Mouse (Mus musculus) MEL-GATA-1-ER (cell line): Measurements from ENCODE around the gene Gltp.

Source experiments
- DNase-seq: peaks from one replicate; pipeline ENCODE4 v3.0.0-alpha.2; 2012; ENCODE audit warnings: low read depth; ENCODE audit errors: extremely low read depth

Gene Gltp

DNA sequence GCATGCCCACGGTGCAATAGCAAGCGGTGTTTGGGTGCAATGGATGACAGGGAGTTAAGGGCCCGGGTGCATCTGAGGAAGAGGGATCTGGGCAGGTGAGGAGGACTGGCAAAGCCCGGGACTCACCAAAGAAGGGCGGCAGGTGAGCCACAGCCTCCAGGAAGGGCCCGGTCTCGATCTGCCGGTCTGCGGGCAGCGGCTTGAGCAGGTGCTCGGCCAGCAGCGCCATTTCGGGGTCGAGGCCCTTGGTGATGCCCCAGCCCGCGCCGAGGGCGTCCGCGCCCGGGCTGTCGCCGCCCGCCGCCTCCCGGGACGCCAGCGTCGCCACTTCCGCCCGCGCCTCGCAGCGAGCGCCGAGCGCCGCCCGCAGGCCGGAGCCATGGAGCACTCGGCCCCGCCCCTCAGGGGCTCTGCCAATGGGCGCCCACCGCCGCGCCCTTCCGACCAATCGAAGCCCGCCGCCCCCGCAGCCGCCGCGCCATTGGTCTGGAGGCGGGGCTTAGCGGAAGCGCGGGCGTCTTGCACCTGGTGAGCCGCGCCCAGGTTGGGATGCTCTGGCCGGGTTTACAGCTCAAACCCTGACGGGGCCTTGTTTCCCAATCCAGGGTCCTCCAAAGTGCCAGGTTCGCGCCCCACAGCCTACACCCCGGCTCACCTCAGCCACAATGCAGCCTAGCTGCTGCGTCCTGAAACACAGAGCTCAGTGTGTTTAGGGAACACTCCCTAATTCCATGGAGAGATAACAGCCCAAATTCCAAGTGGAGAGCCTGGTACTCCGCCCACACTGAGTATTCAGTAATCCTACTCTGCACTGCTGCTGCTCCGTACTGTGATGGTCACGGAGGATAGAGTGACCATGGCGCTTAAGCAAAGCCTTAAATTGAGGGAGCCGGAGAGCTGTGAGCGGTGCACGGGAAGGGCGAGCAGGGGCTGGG is at the start of gene Gltp:
TSS of gene Gltp (minus strand) at position 352 of the 935 bp plus-strand sequence.
- DNase-seq, result no peak

GRCm38 (mm10) chr5:114738707-114739241 is 48.0 kb upstream of the Gltp start:
- no peak for DNase-seq

GRCm38 (mm10) chr5:114737090-114737887 is 46.5 kb upstream of the Gltp start:
- DNase-seq, result no peak

DNA sequence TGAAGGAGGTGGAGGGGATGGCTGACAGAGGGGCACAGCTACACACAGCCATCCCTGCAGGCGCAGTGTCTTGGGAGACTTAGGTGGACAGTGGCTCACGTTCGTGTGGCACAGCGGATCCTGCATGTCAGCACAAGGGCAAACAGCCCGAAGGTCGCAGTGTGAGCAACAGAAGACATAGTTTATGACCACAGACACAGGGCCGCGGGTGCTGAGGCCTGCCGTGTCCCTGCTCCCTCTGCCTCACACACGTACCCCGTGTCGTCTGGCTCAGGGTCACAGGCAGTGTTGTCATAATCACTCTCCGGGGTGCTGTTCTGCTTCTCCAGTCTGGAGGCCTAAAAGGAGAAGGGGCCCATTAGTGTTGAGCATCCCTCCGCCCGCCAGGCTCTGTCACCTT is 42.8 kb upstream of the Gltp start:
- DNase-seq, result no peak

GRCm38 (mm10) chr5:114731969-114732368 is 41.2 kb upstream of the Gltp start:
- no peak for DNase-seq

DNA sequence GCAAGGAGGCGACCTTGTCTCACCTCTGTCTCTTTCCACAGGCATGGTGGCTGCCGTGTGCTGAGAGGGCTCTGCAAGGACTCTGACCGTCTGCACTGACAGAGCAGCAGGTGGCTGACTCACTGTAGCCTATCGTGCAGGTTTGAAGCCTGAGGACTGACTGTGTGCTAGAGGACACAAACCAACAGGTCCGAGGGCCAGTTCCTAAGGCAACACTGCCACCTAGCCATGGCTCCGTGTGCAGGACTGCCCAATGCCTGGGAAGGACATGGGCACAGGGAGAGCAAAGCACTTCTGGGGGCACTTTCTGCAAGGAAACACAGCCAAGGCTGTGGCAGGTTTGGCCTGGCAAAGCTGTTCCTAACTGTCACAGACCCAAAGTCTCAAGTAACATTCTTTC is 40.7 kb upstream of the Gltp start:
- DNase-seq, result no peak

DNA sequence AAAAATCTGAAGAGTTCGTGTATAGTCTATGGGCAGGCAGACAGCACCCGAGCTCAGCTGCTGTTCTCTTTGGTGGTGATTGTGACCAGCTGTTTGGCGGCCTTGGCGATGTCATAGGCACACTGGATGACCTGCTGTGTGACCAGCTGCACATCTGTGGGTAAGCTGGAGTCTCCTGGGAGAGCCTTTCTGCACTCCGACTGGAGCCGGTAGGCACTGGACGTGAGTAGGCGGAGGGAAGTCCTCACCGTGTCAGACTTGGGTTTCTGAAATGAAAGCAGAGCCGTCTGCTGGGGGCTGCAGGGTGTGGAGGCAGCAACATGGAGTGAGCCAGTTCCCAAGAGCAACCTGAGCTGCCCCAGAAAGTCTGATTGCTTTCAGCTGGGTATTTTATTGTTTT is 39.3 kb upstream of the Gltp start:
- no peak for DNase-seq

- no peak for DNase-seq
Observed at GRCm38 (mm10) chr5:114728160-114728559, 37.4 kb upstream of the Gltp start.

DNA sequence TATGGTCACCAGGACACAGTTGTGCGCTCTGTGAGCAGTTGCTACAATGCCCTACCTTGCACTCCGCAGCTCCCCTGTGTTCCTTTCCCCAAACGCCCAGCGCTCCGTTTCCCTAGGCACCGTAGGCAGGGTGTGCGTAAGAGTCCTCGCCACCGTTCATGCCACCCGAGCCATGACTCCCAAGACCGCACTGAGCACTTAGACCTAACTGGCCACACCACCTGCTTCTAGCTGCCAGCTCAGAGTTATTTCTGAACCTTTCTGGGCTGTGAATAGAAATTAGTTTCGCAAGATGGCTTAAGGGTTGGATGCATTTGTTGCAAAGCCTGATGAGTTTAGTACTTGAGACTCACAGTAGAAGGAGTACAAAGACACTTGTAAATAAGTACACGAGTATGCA is 32.1 kb upstream of the Gltp start:
- DNase-seq, result no peak

DNA sequence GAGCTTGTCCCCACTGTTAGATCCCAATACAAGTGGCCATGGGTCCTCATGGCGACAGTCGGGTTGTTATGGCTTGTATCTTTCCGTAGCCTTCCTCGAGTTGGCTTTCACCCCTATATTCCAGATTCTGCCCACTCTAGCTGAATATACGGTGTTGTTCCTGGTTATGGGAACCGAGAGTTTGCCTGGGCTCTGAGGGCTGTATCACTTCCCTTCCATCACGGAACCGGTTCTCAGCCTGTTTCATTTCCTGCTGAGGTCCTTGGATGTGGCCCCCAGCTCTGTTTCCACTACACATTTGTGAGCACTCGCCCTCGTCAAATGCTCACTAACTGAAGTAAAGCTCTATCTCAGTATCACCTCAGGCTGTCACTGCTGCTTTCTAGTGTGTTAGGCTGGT is 31.2 kb upstream of the Gltp start:
- DNase-seq, result no peak

- no peak for DNase-seq
Observed at GRCm38 (mm10) chr5:114720784-114721183, 30.0 kb upstream of the Gltp start.

GRCm38 (mm10) chr5:114719928-114720270 is 29.1 kb upstream of the Gltp start:
- DNase-seq, result no peak

DNA sequence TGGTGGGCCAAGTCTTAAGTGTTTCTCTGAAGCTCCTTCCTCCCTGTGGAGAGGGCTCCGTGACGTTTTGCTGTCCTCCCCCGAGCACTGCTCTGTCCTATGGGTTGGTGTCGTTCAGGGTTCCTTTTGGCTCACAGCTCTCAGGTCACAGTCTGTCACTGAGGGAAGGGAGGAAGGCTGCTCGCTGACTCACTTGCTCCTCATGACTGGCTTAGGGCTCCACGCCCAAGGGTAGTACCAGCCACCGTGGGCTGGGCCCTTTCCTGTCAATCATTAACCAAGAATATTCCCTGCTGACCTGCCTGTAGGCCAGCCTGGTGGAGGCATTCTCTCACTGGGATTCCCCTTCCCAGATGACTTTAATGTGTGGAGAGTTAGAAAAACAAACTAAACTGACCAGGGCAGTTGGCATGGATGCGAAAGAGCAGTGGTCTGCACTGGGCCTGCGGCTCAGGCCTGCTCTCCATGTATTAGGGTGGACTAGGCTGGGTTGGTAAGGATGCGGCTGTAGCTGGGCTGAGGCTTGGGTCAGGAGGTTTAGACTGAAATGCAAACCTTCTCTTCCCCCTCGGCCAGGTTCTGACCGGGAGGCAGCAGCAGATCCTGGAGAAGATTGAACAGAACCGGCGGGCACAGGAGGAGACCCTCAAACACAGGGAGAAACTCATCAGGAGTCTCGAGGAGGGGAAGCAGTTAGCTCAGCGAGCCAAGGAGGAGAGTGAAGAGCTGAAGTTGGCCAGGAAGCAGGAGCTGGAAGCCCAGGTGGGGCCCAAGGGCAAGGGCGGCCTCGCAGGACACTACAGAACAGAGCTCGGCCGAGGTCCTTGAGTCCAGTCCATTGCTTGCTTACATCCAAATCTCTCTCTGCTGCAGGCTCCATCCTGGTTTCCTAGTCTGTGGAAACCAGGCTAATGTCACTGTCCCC is 28.5 kb upstream of the Gltp start:
- no peak for DNase-seq

DNA sequence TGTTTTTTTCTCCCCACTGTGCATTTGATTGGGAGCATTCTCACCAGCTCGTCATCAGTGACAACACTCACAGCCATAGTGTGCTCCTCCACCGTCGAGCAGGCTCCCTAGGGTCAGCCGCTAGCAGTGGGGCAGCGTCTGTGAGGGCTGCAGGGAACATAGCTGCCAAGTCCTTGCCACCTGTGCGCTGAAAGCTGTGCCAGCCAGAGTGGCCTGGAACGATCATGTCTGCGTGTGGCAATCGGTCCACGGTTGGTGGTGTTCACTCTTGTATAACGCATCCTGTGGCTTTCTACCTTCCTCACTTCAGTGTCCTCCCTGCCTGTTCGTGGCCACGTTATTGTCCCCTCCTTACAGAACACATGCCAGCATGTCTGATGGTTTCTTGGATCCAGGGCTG is 27.7 kb upstream of the Gltp start:
- no peak for DNase-seq

- no peak for DNase-seq
Observed at GRCm38 (mm10) chr5:114717937-114718336, 27.2 kb upstream of the Gltp start.

GRCm38 (mm10) chr5:114717292-114717691 is 26.5 kb upstream of the Gltp start:
- no peak for DNase-seq

GRCm38 (mm10) chr5:114714551-114714950 is 23.8 kb upstream of the Gltp start:
- no peak for DNase-seq

DNA sequence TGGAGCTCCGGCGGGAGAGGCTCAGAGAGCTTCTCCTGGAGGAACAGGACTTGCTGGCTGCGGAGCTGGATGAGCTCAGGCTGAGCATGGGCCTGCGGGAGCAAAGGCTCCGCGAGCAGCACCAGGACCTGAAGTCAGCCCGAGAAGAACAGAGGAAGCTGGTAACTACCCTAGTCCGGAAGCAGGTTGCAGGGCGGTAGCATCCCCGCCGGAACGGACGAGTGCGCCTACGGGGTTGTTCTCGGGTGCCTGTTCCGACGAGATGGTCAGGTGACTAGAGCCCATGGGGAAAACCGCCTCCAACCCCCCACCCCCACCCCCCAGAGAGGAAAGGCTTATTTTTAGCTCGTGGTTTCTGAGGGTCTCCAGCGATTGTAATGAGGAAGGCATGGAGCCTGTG is 18.6 kb upstream of the Gltp start:
- no peak for DNase-seq

- DNase-seq, result no peak
Observed at GRCm38 (mm10) chr5:114708491-114708890, 17.7 kb upstream of the Gltp start.

DNA sequence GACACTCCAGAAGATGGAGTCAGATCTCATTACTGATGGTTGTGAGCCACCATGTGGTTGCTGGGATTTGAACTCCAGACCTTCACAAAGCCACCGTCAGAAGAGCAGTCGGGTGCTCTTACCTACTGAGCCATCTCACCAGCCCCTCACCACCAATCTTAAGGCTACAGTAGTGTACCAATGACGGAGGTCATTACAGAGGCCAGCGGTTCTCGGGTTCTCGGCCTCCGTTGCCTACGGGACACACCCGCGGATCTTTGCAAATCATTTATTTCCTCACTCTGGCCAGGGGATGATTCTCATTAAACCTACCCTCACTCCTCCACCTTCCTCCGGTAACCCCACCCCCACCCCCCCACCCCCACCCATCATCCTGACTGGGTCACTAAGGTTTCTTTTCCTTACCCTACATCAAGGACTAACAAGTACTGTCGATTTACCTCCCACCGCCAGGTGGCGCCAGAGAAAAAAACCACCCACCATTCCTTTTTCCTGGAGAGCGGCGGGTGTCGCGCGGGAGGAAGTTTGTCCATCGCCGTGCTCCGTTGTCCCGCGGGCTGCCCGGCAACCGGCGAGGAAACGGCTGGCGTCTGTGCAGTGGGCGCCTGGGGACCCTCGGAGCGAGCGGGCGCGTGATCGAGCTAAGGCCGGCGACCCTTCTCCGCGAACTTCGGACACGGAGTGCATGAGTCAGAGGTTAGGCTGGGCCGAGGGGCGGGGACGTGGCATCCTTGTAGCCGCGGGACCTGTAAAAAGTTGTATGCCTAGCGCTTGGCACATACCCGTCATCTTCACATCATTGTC is 16.7 kb upstream of the Gltp start, which contains the start of gene Tchp:
TSS of gene Tchp (plus strand) at position 496 of the 804 bp plus-strand sequence.
- DNase-seq, result peak; percentile 80
